Mouse (Mus musculus): Measurements from ENCODE around the gene Bud23. TPM values are rescaled to one million over a fixed set of nuclear protein-coding genes. Genes with fewer than 3 reads are reported as not detected.
A peak's percentile ranks its signal among the peaks of the same experiment; 100 is the strongest.

Bud23 gene
- polyA plus RNA-seq, 1 experiment from 2014 or later: 106 TPM

DNA sequence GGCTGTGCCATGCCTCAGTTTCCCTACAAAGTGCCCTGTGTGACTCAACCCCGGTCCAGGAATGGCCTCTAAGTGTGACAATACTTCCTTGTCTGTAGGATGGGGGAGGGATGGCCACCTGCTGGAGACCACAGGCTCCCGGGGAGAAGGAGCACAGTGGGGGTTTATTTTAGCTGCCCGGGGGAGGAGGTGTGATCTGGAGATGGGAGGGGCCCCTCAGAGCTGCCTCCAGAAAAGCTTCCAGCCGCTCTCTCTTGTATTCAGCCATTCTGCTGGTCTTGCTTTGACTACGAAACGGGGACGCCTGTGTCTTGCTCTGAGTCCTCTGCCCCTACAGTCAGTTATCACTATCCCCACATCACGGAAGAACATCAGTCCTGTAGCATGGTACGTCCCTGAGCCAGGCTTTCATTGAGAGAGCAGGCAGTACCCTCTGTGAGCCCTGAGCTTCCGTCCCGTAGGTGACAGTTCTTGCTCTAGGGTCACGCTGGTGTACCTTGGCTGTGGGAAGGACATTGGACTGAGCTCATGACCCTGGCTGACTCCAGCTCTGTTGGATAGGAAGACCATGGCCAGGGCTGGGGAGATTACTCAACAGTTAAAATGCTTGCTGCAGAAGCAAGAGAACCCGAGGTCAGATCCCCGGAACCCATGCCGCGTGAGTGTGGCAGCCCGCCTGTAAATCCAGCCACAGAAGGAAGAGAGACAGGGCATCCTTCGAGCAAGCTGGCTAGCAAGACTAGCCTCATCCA lies 29.0 kb downstream of the Bud23 start:
- no peaks in the 10 kb centered on the region for H3K9me3 ChIP-seq
- 67% methylated on average over 18 of the region's 18 CpGs for WGBS
- H3K27me3 ChIP-seq (replicated peaks): no peaks in the 10 kb centered on the region
- H3K4me1 ChIP-seq (replicated peaks): 0 out of 2 replicates have a peak, but pooled peaks cover 5% of the 10 kb centered on the region
- H3K36me3 ChIP-seq: peaks cover 9% of the 10 kb centered on the region; the same call in 1 of the 2 replicates
- no peak overlapping the region for H3K4me2 ChIP-seq (replicated peaks)
- no peak overlapping the region for H3K9ac ChIP-seq
- ATAC-seq: no peak
- no peak overlapping the region for H3K4me3 ChIP-seq (replicated peaks)
- no peak overlapping the region for H3K27ac ChIP-seq

DNA sequence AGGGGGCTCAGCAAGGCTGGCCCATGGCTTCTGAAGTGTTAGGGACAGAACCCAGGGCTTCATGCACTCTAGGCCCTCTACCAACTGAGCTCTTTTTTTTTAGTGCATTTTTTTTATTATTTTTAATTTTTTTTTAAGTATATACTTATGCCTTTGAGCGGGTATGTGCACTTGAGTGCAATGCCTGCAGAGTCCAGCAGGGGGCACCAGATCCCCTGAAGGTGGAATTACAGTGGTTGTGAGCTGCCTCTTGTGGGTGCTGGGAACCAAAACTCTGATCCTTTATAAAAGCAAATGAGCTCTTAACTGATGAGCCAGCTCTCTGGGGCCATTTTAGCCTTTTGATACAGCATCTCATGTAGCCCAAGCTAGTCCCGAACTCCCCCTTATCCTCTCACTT lies 30.2 kb downstream of the Bud23 start:
- H3K9ac ChIP-seq: no peak overlapping the region
- ATAC-seq: no peak
- H3K4me1 ChIP-seq (replicated peaks): no peaks in the 10 kb centered on the region
- H3K27ac ChIP-seq: no peak overlapping the region
- no peak overlapping the region for H3K4me3 ChIP-seq (replicated peaks)
- H3K27me3 ChIP-seq (replicated peaks): no peaks in the 10 kb centered on the region
- no peak overlapping the region for H3K4me2 ChIP-seq (replicated peaks)
- no peaks in the 10 kb centered on the region for H3K9me3 ChIP-seq
- peaks cover 9% of the 10 kb centered on the region; the same call in 1 of the 2 replicates for H3K36me3 ChIP-seq
- WGBS: 94% methylated on average over 2 of the region's 2 CpGs

DNA sequence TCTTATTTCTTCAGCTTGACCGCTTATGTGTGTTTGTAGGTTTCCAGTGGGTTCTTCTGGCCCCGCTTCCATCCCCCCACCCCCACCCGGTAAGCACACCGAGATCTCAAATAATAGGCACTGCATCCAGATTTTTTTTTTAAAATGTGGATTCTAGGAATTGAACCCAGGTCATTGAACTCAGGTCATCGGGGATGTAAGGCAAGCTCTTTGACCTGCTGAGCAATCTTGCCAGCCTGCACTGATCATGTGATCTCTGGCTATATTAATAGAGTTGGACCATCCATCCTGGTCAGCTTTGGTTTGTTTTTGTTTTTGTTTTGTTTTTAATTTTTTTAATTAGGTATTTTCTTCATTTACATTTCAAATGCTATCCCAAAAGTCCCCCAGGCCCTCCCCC lies 32.2 kb downstream of the Bud23 start:
- no peak for ATAC-seq
- H3K27me3 ChIP-seq (replicated peaks): no peaks in the 10 kb centered on the region
- H3K4me3 ChIP-seq (replicated peaks): no peak overlapping the region
- no peaks in the 10 kb centered on the region; the same call in 1 of the 2 replicates for H3K36me3 ChIP-seq
- H3K4me1 ChIP-seq (replicated peaks): peaks cover 13% of the 10 kb centered on the region
- H3K4me2 ChIP-seq (replicated peaks): no peak overlapping the region
- WGBS: 90% methylated on average over 5 of the region's 5 CpGs
- H3K9ac ChIP-seq: no peak overlapping the region
- no peaks in the 10 kb centered on the region for H3K9me3 ChIP-seq
- H3K27ac ChIP-seq: no peak overlapping the region

DNA sequence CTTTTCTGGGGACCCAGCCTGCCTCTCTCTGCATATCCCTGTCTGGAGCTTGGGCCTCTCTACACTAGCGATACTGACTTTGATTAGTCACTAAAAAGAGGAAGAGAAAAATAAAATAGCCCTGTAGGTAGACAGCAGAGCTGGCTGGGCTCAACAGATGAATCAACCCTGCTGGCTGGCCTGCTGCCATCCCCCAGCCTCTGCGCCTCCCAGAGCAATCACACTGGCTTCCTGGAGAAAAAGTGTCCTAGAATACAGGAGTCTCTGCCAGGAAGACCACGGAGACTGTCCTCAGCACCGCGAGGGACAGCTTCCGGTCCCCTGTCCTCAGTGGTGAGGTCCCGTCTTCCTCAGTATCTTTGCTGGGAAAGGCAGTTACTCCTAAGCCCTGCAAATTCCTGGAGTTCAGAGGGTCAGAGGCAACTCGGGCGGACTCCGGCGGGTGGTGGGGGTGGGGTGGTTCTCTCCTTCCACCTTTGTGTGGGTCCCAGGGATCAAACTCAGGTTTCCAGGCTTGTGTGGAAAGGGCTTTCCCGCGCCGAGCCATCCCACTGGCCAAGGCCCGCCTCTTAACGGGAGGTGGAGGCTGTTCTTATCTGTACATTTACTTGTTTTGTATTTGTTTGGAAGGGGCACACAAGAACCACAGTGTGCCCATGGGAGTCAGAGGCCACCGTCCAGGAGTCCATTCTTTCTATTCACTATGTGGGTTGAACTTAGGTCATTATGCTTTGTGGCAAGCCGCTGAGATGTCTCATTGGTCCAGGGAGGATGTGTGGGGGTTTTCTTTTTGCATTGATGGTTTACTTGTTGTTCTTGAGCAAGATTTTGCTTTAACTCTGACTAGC lies 35.5 kb downstream of the Bud23 start:
- Histone ChIP-seq H3K9me3 (no peaks in the 10 kb centered on the region), H3K4me1 (replicated peaks) (peaks cover 30% of the 10 kb centered on the region), H3K27me3 (replicated peaks) (no peaks in the 10 kb centered on the region), H3K4me2 (replicated peaks) (peak overlapping the region; percentile 46), H3K27ac (peak overlapping the region; percentile 44), H3K4me3 (replicated peaks) (no peak overlapping the region), H3K36me3 (no peaks in the 10 kb centered on the region; the same call in 1 of the 2 replicates), H3K9ac (no peak overlapping the region)
- WGBS: 45% methylated on average over 18 of the region's 18 CpGs
- ATAC-seq: peak; percentile 48; the same call in 1 of the 2 replicates

DNA sequence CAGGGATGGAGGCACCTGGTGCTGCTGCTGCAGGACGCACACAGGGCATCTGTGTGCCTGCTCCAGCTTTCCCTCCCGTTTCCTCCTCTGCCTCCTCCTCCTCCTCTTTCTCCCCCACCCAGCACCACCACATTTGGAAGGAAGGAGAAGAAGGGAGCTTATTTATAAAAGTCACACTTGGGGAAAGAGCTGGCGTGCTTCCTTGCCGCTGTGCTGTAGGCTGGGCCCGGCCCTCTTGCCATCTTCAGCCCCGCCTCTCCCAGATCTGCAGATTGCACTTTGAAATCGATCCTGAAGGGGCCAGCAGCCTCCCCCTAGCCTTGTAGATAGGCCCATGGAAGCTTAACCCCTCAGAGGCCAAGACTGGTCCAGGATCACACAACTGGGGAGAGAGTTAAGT lies 38.9 kb downstream of the Bud23 start:
- no peak for ATAC-seq
- Histone ChIP-seq H3K4me1 (replicated peaks) (peaks cover 40% of the 10 kb centered on the region), H3K4me3 (replicated peaks) (no peak overlapping the region), H3K36me3 (no peaks in the 10 kb centered on the region), H3K27me3 (replicated peaks) (no peaks in the 10 kb centered on the region), H3K9me3 (no peaks in the 10 kb centered on the region), H3K4me2 (replicated peaks) (peak overlapping the region; percentile 45), H3K27ac (0 out of 2 replicates have a peak overlapping the region, but pooled peaks have one; percentile 24), H3K9ac (peak overlapping the region; percentile 26; the same call in 1 of the 2 replicates)
- 10% methylated on average over 7 of the region's 7 CpGs for WGBS

DNA sequence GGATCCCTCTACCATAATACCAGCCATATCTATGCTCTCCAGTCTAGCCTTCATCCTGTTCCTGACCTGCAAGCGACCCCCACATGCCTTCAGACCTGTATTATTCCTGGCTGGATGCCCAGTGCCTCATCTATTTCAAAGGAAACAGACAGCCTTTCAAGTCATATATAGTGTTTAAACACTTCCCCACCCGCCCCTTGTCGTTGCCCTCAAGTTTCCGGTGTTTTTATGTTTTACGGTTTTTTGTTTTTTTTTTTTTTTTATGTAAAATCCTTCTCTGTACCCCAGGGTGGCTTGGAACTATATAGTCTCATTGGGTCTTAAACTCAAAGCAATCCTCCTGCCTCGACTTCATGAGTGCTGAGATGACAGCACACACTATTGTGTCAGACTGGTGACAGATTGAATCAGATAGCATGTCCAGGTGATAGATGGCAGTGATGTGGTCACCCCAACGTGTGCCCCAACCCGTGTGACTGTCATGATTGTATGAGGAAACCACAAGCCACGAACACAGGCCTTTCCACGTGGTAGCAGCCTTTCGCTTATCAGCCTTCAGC lies 40.0 kb downstream of the Bud23 start:
- peak overlapping the region; percentile 77; the same call in 1 of the 2 replicates for H3K9ac ChIP-seq
- H3K4me3 ChIP-seq (replicated peaks): peak overlapping the region; percentile 66; the same call in 1 of the 2 replicates
- no peaks in the 10 kb centered on the region for H3K9me3 ChIP-seq
- 37% methylated on average over 11 of the region's 11 CpGs for WGBS
- peak overlapping the region; percentile 93 for H3K4me2 ChIP-seq (replicated peaks)
- ATAC-seq: no peak
- H3K36me3 ChIP-seq: no peaks in the 10 kb centered on the region
- no peaks in the 10 kb centered on the region for H3K27me3 ChIP-seq (replicated peaks)
- H3K27ac ChIP-seq: no peak overlapping the region
- H3K4me1 ChIP-seq (replicated peaks): peaks cover 40% of the 10 kb centered on the region

DNA sequence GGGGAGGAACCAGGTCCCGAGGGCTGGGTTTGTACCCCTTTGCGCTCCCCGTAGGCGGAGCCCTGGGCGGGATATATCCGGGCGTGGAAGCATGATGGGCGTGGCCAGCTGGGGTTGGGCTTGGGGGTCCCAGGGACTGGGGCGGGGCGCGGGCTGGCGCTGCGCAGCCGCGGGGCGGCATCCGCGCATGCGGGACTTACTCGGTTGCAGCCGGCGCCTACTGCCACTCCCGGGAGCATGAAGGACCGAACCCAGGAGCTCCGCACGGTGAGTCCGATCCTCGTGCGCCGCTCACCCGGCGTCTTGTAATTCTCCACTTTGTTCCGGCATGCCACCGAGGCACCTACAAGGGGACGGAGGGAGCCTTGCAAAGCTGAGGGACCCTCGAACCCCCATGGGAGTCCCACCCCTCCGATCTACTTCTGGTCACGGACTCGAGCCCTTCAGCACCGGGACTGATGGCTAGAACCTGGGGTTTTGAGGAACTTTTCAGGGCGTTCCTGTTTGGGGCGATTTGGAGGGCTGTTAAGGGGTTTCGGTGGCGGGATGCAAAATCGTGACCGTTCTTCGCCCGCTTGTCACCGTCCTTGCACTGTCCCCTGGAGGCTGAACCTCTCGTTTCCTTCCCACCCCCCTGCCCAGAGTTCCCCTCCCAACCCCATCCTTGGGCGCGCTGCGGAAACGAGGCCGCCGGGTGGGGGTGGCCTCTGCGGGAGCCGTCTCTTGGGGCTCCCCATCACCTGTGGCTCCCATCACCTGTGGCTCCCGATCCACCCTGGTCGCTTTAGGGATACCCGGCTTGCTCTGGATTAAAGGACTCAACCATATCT lies 41.2 kb downstream of the Bud23 start, which contains the start of gene Stx1a:
Gene Stx1a (plus strand): TSS at position 139 of the 830 bp plus-strand sequence.
- Histone ChIP-seq H3K27me3 (replicated peaks) (no peaks in the 10 kb centered on the region), H3K4me2 (replicated peaks) (peak within 1 kb of the TSS; percentile 93), H3K36me3 (no peaks in the 10 kb centered on the region), H3K27ac (peak within 1 kb of the TSS; percentile 48; the same call in 1 of the 2 replicates), H3K9ac (peak within 1 kb of the TSS; percentile 77), H3K4me1 (replicated peaks) (peaks cover 31% of the 10 kb centered on the region), H3K9me3 (no peaks in the 10 kb centered on the region), H3K4me3 (replicated peaks) (peak within 1 kb of the TSS; percentile 66)
- peak; percentile 95 for ATAC-seq
- WGBS: under 1% methylated on average over 61 of the region's 61 CpGs

DNA sequence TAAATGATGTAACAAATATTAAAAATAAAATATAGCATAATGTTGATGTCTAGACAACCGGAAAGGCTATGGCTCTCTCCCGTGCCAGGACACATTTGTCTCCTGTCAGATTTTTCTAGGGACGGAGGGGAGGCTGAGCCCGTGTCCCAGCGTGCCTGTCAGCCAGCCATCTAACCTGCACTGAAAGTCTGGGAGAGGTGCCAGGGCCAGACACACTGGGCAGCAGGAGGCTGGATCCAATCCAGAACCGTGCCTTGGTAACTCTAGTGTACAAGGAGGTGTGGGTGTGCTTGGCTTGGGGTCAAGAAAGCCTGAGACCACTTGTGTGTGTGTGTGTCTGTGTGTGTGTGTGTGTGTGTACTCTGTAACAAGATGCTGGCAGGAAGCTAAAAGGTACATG lies 42.9 kb downstream of the Bud23 start:
- no peaks in the 10 kb centered on the region for H3K27me3 ChIP-seq (replicated peaks)
- 59% methylated on average over 6 of the region's 6 CpGs for WGBS
- no peak overlapping the region for H3K27ac ChIP-seq
- H3K36me3 ChIP-seq: no peaks in the 10 kb centered on the region
- ATAC-seq: no peak
- peaks cover 27% of the 10 kb centered on the region for H3K4me1 ChIP-seq (replicated peaks)
- H3K9ac ChIP-seq: no peak overlapping the region
- no peaks in the 10 kb centered on the region for H3K9me3 ChIP-seq
- H3K4me3 ChIP-seq (replicated peaks): no peak overlapping the region
- H3K4me2 ChIP-seq (replicated peaks): no peak overlapping the region

DNA sequence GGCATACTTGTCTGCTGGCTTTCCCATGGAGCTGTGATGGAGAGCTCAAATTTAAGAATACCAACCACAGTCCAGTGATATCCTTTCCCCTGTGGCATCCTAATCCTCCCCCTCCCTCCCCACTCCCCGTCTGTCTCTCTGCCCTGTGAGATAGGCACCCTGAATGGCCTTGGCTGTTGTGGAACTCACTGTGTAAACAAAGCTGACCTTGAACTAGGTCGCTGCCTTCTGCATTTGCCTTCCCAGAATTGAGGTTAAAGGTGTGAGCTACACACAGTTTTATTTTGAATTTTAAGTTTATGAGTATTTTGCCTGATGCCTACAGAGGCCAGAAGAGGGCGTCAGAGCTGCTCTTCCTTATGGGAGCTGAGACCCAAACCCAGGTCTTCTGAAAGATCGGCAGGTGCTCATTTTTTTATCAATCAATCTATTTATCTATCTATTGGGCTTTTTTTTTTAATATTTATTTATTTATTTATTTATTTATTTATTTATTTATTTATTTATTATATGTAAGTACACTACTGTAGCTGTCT lies 48.5 kb downstream of the Bud23 start:
- H3K9ac ChIP-seq: no peak overlapping the region
- no peaks in the 10 kb centered on the region for H3K9me3 ChIP-seq
- 39% methylated on average over 4 of the region's 4 CpGs for WGBS
- peaks cover 22% of the 10 kb centered on the region for H3K4me1 ChIP-seq (replicated peaks)
- H3K27me3 ChIP-seq (replicated peaks): no peaks in the 10 kb centered on the region
- no peak overlapping the region for H3K4me3 ChIP-seq (replicated peaks)
- ATAC-seq: no peak
- H3K36me3 ChIP-seq: no peaks in the 10 kb centered on the region
- no peak overlapping the region for H3K27ac ChIP-seq
- no peak overlapping the region for H3K4me2 ChIP-seq (replicated peaks)

DNA sequence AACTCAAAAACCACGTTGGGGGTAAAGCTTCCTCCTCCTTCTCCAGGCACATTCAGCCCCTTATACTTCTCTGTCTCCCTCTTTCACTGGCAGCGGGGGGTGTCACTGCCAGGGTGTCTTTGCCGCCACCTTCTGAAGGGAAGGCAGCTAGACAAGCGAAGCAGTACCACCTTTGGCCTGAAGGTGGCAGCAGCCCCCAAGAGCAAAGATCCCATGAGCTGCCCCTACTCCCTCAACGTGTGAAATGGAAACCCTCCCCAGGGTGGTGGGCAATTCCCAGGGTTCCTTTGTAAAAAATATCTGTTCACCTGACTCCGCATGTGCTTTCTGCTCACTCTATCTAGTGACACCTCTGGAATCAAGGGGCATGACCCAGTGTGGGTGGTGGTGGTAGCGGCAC lies 49.3 kb downstream of the Bud23 start:
- H3K4me2 ChIP-seq (replicated peaks): no peak overlapping the region
- no peaks in the 10 kb centered on the region for H3K36me3 ChIP-seq
- H3K9ac ChIP-seq: no peak overlapping the region
- no peak overlapping the region for H3K4me3 ChIP-seq (replicated peaks)
- WGBS: 13% methylated on average over 7 of the region's 7 CpGs
- H3K27me3 ChIP-seq (replicated peaks): no peaks in the 10 kb centered on the region
- peaks cover 30% of the 10 kb centered on the region for H3K4me1 ChIP-seq (replicated peaks)
- no peaks in the 10 kb centered on the region for H3K9me3 ChIP-seq
- ATAC-seq: 0 out of 2 replicates have a peak, but pooled peaks have one; percentile 20
- H3K27ac ChIP-seq: no peak overlapping the region

DNA sequence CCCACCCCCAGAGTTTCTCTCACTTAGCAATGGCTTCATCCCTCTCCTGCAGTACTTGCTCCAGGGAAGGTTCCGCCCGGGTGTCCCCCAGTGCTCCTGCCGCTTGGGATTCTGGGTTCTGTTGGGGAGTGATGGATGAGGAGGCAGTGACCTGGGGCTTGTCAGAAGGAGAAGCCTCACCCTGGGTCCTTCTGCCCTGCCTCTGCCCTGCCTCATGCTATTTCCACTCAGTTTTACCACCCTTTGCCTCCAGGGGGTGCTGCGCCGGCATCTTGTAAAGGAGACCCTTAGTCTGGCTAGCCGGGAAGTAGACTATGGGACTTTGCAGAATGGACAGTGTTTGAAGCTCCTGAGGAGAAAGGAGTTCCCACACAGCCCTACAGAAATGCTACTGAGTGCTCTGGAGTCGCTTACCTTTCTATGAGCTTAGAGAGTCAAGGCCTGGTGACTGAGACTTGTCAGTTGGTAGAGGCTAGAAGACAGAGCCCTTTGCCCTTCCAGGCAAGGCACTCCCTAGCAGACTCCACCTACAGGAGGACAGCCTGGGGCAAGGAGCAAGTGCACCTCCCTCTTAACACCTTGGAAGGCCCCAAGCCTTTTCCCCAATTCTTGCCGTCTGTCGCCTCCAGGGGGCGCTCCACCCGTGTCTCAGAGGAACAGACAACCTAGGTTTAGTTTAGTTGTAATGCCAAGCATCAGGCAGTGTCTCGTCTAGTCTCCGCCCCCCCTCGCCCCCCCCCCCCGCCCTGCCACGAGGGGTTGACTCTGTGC lies 51.9 kb downstream of the Bud23 start:
- Histone ChIP-seq H3K9ac (peak overlapping the region; percentile 31; the same call in 1 of the 2 replicates), H3K36me3 (no peaks in the 10 kb centered on the region), H3K27me3 (replicated peaks) (no peaks in the 10 kb centered on the region), H3K4me1 (replicated peaks) (peaks cover 39% of the 10 kb centered on the region), H3K9me3 (no peaks in the 10 kb centered on the region), H3K4me3 (replicated peaks) (peak overlapping the region; percentile 73), H3K27ac (peak overlapping the region; percentile 75), H3K4me2 (replicated peaks) (peak overlapping the region; percentile 48)
- peak; percentile 31 for ATAC-seq
- WGBS: 10% methylated on average over 16 of the region's 16 CpGs
